Mouse (Mus musculus) liver, postnatal 0 days (tissue): ENCODE measurements around the gene Abcb5.

Experiments
- CTCF ChIP-seq: sonication (generic); IDR thresholded peaks from 2 replicates; pipeline ENCODE4 v1.5.1; 2016; ENCODE audit warnings: antibody characterized with exemption, low read depth
- EP300 ChIP-seq: IDR thresholded peaks from 2 replicates; pipeline ENCODE4 v1.6.1; 2016; ENCODE audit warnings: antibody characterized with exemption, low read depth, mild to moderate bottlenecking

DNA sequence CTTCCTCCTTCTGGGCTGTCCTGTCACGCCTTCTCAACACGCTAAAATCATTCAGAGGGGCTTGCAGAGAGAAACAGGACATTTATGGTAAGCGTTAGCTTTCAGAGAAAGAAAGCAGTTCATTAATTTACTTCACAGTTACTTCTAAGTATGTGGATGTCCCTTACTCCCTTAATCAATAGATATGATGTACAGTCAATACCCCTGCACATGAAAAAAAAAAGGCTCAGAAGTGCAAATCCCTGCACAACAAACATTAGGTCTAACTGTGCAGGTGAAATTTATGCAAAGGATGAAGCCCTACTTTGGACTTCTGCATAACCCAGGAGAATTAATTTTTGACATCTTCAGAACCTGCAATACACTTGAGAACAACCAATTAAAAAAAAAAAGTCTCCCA lies 120.9 kb downstream of the Abcb5 start:
- TF ChIP-seq EP300 (no peak), CTCF (no peak)
